Mouse (Mus musculus) splenic B cell, adult 2 months (primary cell): ENCODE measurements around the gene Lyrm4.
"Not testable (repeated sequence)": the region's sequence is repeated elsewhere in the genome, so short reads cannot be mapped to it uniquely, and the experiment has no call there.

Experiments used
- DNase-seq: peaks from one replicate; pipeline ENCODE4 v3.0.0-alpha.2; 2011; ENCODE audit warnings: low read depth, low spot score
- H3K27me3 ChIP-seq: 2 replicates; pipeline ENCODE4 v1.6.1; 2012; ENCODE audit warnings: mild to moderate bottlenecking, low read length, moderate library complexity, mixed read lengths; ENCODE audit not compliant: control insufficient read depth, poor library complexity, insufficient read depth, severe bottlenecking
- H3K36me3 ChIP-seq: 2 replicates; pipeline ENCODE4 v1.6.1; 2012; ENCODE audit warnings: mild to moderate bottlenecking, low read length, moderate library complexity, mixed read lengths; ENCODE audit not compliant: control insufficient read depth, poor library complexity, insufficient read depth, severe bottlenecking

The Lyrm4 gene

DNA sequence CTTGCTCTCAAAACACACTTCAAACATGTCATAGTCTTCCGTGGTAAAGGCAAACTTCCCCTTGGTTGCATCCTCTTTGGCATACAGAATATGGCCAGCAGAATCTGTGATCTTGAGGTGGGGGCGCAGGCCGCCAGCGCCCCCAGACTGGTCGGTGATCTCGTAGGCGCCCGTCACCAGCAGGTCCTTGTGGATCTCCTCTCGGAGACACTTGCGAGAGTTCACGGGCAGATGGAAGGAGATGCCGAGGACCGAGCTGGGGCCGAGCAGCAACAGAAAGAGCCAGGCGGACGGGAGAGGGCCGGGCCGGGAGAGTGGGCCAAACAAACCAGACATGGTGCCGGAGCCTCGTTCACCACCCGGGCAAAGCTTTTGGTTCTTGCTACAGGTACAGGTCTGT lies 126.1 kb downstream of the Lyrm4 start:
- DNase-seq, H3K27me3 ChIP-seq, H3K36me3 ChIP-seq: not testable (repeated sequence)

DNA sequence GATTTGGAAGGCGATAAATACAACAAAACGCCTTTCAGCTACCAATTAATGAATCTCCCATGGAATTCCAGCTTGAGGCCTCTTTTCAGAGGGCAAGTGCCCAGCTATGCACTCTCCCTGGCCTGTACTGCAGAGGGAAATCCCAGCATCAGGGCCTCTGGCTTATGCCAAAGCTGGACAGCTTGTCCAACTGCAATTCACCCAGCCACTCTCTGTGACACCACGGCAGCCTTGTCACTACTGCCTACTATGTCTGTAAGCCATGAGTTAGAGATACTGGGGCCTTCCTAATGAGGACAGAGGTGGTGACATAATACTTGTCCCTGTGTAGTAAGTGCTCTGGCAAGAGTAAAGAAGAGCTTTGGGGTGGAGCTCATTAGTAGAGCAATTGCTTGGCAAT lies 128.0 kb downstream of the Lyrm4 start:
- H3K27me3 ChIP-seq = no peaks in the 10 kb centered on the region
- no peak for DNase-seq
- H3K36me3 ChIP-seq = no peaks in the 10 kb centered on the region

DNA sequence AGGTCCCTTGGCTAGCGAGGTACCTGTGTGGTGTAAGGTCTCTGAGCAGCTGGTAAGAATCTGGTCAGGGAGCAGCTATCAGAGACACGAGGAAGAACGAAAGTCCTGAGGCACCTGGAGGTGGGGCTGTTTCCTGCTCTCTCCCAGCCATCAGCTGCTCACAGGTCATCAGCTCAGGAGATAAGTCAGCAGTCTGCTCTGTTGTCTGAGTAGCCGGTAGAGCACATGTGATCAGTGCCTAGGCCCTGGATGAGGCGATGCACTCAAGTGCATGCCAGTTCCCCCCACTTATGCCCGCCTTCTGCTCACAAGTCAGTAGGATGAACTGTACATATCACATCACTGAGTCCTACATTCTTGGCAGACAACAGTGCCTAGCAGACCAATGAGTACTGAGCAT lies 134.3 kb downstream of the Lyrm4 start:
- H3K27me3 ChIP-seq = no peaks in the 10 kb centered on the region
- no peaks in the 10 kb centered on the region; the same call in 1 of the 2 replicates for H3K36me3 ChIP-seq
- DNase-seq = no peak

- DNase-seq = no peak
- no peaks in the 10 kb centered on the region for H3K27me3 ChIP-seq
- H3K36me3 ChIP-seq = no peaks in the 10 kb centered on the region; the same call in 1 of the 2 replicates
Observed at GRCm38 (mm10) chr13:35980471-35980870, 136.9 kb downstream of the Lyrm4 start.

GRCm38 (mm10) chr13:35976912-35977311 lies 140.4 kb downstream of the Lyrm4 start:
- no peaks in the 10 kb centered on the region for H3K27me3 ChIP-seq
- no peak for DNase-seq

DNA sequence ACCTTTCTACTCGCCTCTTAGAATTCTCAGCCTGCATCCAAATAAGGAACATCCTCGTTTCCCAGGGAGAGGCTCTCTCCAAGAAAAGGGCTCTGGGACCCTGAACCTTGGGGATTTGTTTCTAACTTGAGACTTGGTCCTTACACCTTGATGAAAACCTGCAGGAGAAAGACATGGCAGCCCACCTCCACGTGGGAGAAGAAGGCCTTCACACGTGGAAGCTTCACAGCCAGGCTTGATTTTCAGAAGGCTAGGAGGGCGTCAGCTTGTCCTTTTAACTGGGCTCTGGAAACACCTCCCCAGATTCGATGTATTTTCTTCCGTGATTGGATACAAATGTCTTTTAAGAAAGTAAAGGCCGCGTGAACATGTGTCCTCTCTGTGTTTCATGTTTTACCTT lies 147.5 kb downstream of the Lyrm4 start:
- DNase-seq = no peak
- Histone ChIP-seq H3K36me3 (no peaks in the 10 kb centered on the region), H3K27me3 (no peaks in the 10 kb centered on the region)

More at GRCm38 (mm10) chr13:35976912-35977311, 140.4 kb downstream of the Lyrm4 start:
- no peaks in the 10 kb centered on the region; the same call in 1 of the 2 replicates for H3K36me3 ChIP-seq

DNA sequence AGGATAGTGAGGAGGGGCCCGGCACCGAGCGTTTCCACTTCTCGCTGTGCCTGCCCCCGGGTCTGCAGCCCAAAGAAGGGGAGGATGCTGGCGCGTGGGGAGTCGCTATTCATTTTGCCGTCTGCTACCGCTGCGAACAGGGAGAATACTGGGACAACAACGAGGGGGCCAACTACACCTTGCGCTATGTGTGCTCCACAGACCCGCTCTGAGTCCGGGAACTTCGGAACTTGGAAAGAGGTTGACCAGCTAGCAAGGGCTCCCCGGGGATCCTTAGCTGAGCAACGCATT lies 147.9 kb downstream of the Lyrm4 start:
- no peak for DNase-seq
- Histone ChIP-seq H3K27me3 (no peaks in the 10 kb centered on the region), H3K36me3 (no peaks in the 10 kb centered on the region)

GRCm38 (mm10) chr13:35968719-35969430 lies 148.5 kb downstream of the Lyrm4 start:
- no peaks in the 10 kb centered on the region for H3K36me3 ChIP-seq
- DNase-seq = no peak
- H3K27me3 ChIP-seq = no peaks in the 10 kb centered on the region

GRCm38 (mm10) chr13:35968131-35968718 lies 149.1 kb downstream of the Lyrm4 start:
- Histone ChIP-seq H3K36me3 (no peaks in the 10 kb centered on the region), H3K27me3 (no peaks in the 10 kb centered on the region)
- no peak for DNase-seq

GRCm38 (mm10) chr13:35967690-35968089 lies 149.6 kb downstream of the Lyrm4 start:
- no peaks in the 10 kb centered on the region for H3K36me3 ChIP-seq
- no peak for DNase-seq

GRCm38 (mm10) chr13:35963583-35963982 lies 153.7 kb downstream of the Lyrm4 start:
- no peak for DNase-seq
- H3K27me3 ChIP-seq = no peaks in the 10 kb centered on the region
- H3K36me3 ChIP-seq = no peaks in the 10 kb centered on the region

More at GRCm38 (mm10) chr13:35967690-35968089, 149.6 kb downstream of the Lyrm4 start:
- H3K27me3 ChIP-seq = no peaks in the 10 kb centered on the region

- DNase-seq = no peak
- Histone ChIP-seq H3K27me3 (no peaks in the 10 kb centered on the region), H3K36me3 (no peaks in the 10 kb centered on the region)
Observed at GRCm38 (mm10) chr13:35959391-35960067, 157.8 kb downstream of the Lyrm4 start.

GRCm38 (mm10) chr13:35958539-35958938 lies 158.8 kb downstream of the Lyrm4 start, which contains the start of gene Ppp1r3g:
Gene Ppp1r3g, plus strand, starts transcription at chr13:35958839.
- Histone ChIP-seq H3K27me3 (no peaks in the 10 kb centered on the region), H3K36me3 (no peaks in the 10 kb centered on the region)
- no peak for DNase-seq

GRCm38 (mm10) chr13:35949814-35950455 lies 167.4 kb downstream of the Lyrm4 start:
- no peaks in the 10 kb centered on the region for H3K36me3 ChIP-seq
- no peaks in the 10 kb centered on the region for H3K27me3 ChIP-seq
- DNase-seq = no peak
